Mouse (Mus musculus): ENCODE results near the gene Pcdh9.

Gene Pcdh9

DNA sequence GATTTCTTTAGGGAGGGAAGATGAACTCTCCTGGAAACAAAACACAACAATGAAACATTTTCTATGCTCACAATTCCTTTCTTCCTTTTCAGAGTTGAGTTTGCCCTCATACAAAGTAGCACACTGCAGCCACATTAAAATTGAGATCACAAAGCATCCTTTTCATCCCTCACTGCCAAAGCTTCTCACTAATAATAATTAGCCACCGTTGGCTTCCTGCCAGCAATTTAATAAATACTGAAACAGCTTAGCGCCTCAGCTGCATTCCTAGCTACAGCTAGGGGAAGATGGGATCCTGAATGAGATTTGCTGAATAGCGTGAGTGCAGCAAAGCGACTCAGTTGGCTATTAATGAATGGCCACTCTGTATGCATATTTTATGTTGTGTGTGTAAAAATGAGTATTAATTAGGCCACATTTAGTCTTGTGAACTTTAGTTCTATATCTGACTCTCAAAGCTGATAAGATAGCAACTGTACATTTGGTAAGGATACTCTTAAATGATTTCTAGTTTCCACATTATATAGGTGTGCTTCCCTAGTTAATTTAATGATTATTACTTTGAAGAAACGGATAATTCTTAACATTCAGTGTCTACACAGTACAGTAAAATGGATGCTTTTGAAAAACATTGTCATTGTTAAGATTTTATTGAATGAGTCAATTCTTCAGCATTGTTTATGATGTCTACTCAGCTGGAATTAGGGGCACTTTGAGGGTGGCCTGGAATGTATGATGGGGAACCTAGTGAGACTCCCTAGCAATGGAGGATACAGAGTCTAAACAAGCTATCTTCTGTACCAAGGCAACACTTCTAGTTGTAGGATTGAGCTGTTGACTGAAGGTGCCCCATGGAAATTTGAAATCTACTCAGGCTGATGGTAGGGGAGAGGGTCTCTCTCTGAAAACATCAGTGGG, 881.1 kb downstream of the Pcdh9 start:
- DNase-seq (ENCODE audit: low spot score) = no peak

Measured in ovary, postnatal 36 days (tissue).